Mouse (Mus musculus): ENCODE measurements around the gene Serpinb1c.

- TF ChIP-seq CTCF (IDR thresholded peaks at IDR 0.05; ENCODE audit: extremely low read depth, insufficient read depth, insufficient read length, insufficient replicate concordance) (peak; percentile 60; the same call in 1 of the 2 replicates), POLR2A (IDR thresholded peaks at IDR 0.05; ENCODE audit: low read depth, low read length) (no peak)
These were observed 4.5 kb upstream of the Serpinb1c start for GRCm38 (mm10) chr13:32902481-32903015.
